Mouse (Mus musculus) ES-Bruce4 (cell line): ENCODE measurements around the gene Zpld1. TPM values are rescaled to one million over a fixed set of nuclear protein-coding genes. Genes with fewer than 3 reads are reported as not detected.

Experiments
- H3K27ac ChIP-seq: 2 replicates; pipeline ENCODE4 v1.5.1; 2012; ENCODE audit warnings: low read length, inconsistent platforms; ENCODE audit not compliant: insufficient read depth
- H3K27me3 ChIP-seq: 2 replicates; pipeline ENCODE4 v1.6.1; 2012; ENCODE audit warnings: mild to moderate bottlenecking, low read length, inconsistent platforms; ENCODE audit not compliant: control insufficient read depth, poor library complexity, insufficient read depth, severe bottlenecking
- H3K36me3 ChIP-seq: 2 replicates; pipeline ENCODE4 v1.6.1; 2012; ENCODE audit warnings: inconsistent platforms, mild to moderate bottlenecking, low read length, moderate library complexity; ENCODE audit not compliant: control insufficient read depth, poor library complexity, insufficient read depth, severe bottlenecking
- H3K4me1 ChIP-seq: one replicate; pipeline ENCODE4 v1.8.1; 2011; ENCODE audit warnings: low read length; ENCODE audit not compliant: control insufficient read depth, insufficient read depth
- H3K4me3 ChIP-seq: 2 replicates; pipeline ENCODE4 v1.5.1; 2011; ENCODE audit warnings: low read depth, mild to moderate bottlenecking, low read length
- H3K9ac ChIP-seq: 2 replicates; pipeline ENCODE4 v1.6.1; 2012; ENCODE audit warnings: low read depth, mild to moderate bottlenecking, inconsistent platforms; ENCODE audit not compliant: poor library complexity, severe bottlenecking
- H3K9me3 ChIP-seq: replicated peaks from 2 replicates; pipeline ENCODE4 v1.6.1; 2012; ENCODE audit warnings: mild to moderate bottlenecking, low read length, inconsistent platforms; ENCODE audit not compliant: control insufficient read depth, poor library complexity, insufficient read depth, severe bottlenecking
- CTCF ChIP-seq: IDR thresholded peaks from one replicate; pipeline ENCODE4 v1.8.1; 2011; ENCODE audit warnings: low read depth, low read length
- EP300 ChIP-seq: IDR thresholded peaks from 2 replicates; pipeline ENCODE4 v1.6.1; 2011; ENCODE audit warnings: low read depth, low read length; ENCODE audit not compliant: insufficient read depth
- POLR2A ChIP-seq: IDR thresholded peaks from one replicate; pipeline ENCODE4 v1.8.1; 2011; ENCODE audit warnings: low read length; ENCODE audit not compliant: insufficient read depth
- polyA plus RNA-seq: library from polyadenylated mRNA; stranded (reverse); fragments of >200 nt; gene quantifications from 2 replicates; pipeline ENCODE4 v1.2.4, GENCODE M21; 2011; ENCODE audit warnings: low read depth; ENCODE audit not compliant: missing spikeins, insufficient read depth, insufficient read length

Zpld1 gene
- polyA plus RNA-seq, 1 experiment: not detected

DNA sequence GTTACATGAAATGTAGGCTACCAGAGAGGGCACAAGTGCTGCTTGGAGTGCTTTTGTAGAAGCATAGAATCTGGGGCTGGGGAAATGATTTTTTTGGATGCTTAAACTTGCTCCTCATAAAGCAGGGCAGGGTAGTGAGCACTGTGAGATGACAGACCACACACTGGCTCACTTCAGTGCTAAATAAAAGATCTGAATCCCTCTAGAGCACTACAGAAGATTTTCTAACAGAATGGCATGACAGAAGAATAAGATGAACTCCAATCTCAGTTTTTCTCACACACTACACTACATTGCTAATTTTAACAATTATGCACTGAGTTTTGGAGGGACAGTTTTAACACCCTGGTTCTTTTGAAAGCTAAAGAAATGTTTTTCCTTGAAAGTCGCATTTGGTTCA is 93.8 kb downstream of the Zpld1 start:
- Histone ChIP-seq H3K27me3 (no peaks in the 10 kb centered on the region), H3K4me3 (no peak overlapping the region), H3K4me1 (no peaks in the 10 kb centered on the region), H3K9ac (no peak overlapping the region), H3K27ac (no peak overlapping the region), H3K9me3 (no peaks in the 10 kb centered on the region), H3K36me3 (no peaks in the 10 kb centered on the region)
- TF ChIP-seq EP300 (no peak), CTCF (no peak), POLR2A (no peak)

DNA sequence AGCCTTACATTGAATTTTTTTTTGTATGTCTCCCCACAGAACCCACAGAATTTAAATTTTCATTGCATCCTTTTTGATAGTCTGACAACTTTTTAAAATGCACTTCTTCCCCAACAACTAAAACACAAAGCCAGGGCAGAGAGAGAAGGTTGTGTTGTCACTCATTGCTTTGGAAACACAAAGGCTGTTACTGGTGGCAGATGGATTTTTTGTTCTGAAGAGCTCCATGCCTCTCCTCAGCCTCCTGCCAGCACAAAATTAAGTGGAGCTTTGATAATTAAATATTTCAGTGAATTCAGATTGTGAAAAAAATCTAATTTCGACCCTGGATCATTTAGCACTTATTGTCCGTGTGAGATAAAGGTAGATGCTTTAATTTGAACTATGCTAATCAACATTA is 107.4 kb downstream of the Zpld1 start:
- Histone ChIP-seq H3K4me3 (no peak overlapping the region), H3K27me3 (no peaks in the 10 kb centered on the region), H3K4me1 (no peaks in the 10 kb centered on the region), H3K27ac (no peak overlapping the region), H3K9ac (no peak overlapping the region), H3K36me3 (no peaks in the 10 kb centered on the region), H3K9me3 (no peaks in the 10 kb centered on the region)
- TF ChIP-seq EP300 (no peak), CTCF (no peak), POLR2A (no peak)

DNA sequence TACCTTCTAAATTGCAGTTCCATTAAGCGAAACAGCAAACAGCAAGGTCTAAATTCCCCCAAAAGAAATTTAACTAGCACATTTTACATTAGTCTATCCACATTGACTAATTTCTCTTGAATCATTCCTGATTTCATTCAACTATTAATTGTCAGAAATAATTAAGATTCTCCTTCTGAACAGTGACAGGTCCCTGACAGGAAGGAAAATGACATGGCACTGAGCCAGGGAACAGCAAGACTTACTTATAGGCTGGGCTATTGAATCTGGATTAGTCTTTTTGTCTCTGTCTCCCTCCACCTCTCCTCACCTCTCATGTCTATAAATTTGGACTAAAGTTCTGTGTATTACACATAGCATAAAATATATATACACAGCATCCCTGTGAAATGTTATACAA is 112.4 kb downstream of the Zpld1 start:
- no peaks in the 10 kb centered on the region for H3K4me1 ChIP-seq
- no peaks in the 10 kb centered on the region for H3K9me3 ChIP-seq
- H3K9ac ChIP-seq: no peak overlapping the region
- TF ChIP-seq CTCF (no peak), POLR2A (no peak), EP300 (no peak)
- no peaks in the 10 kb centered on the region for H3K27me3 ChIP-seq
- no peak overlapping the region for H3K4me3 ChIP-seq
- H3K36me3 ChIP-seq: no peaks in the 10 kb centered on the region
- no peak overlapping the region for H3K27ac ChIP-seq
